Mouse (Mus musculus) heart, embryonic 13.5 days (tissue): ENCODE measurements at regions not wholly inside any gene's neighbourhood (a gene's known extent, or its start where the extent isn't known, plus 50 kb on each side); places are given as distances from the start of the nearest gene placed in this dataset.
A peak's percentile ranks its signal among the peaks of the same experiment; 100 is the strongest.

Experiments used
- ATAC-seq: fragments of 200-750 bp; cut with Nextera tagmentation; 2 replicates; pipeline ENCODE4 v1.8.0; 2017; ENCODE audit warnings: moderate TSS enrichment; ENCODE audit not compliant: insufficient number of reproducible peaks, low FRiP score, low TSS enrichment; ENCODE audit errors: extremely low read depth
- H3K27ac ChIP-seq: fragments of 300-500 bp; sonication (generic); replicated peaks from 2 replicates; pipeline ENCODE4 v1.5.1; 2015; ENCODE audit warnings: moderate library complexity, mild to moderate bottlenecking, inconsistent platforms
- H3K27me3 ChIP-seq: fragments of 300-500 bp; sonication (generic); replicated peaks from 2 replicates; pipeline ENCODE4 v1.6.1; 2015; ENCODE audit warnings: mild to moderate bottlenecking, inconsistent platforms
- H3K36me3 ChIP-seq: fragments of 300-500 bp; sonication (generic); 2 replicates; pipeline ENCODE4 v1.6.1; 2015; ENCODE audit warnings: mild to moderate bottlenecking, inconsistent platforms
- H3K4me1 ChIP-seq: fragments of 300-500 bp; sonication (generic); 2 replicates; pipeline ENCODE4 v1.6.1; 2015; ENCODE audit warnings: inconsistent platforms
- H3K4me2 ChIP-seq: fragments of 300-500 bp; sonication (generic); 2 replicates; pipeline ENCODE4 v1.6.1; 2015; ENCODE audit warnings: inconsistent platforms, mild to moderate bottlenecking, moderate library complexity
- H3K4me3 ChIP-seq: fragments of 300-500 bp; sonication (generic); 2 replicates; pipeline ENCODE4 v1.5.1; 2015; ENCODE audit warnings: moderate library complexity, mild to moderate bottlenecking, inconsistent platforms
- H3K9ac ChIP-seq: fragments of 300-500 bp; sonication (generic); 2 replicates; pipeline ENCODE4 v1.6.1; 2015; ENCODE audit warnings: inconsistent platforms, mild to moderate bottlenecking, moderate library complexity
- H3K9me3 ChIP-seq: fragments of 300-500 bp; sonication (generic); 2 replicates; pipeline ENCODE4 v1.6.1; 2016; ENCODE audit warnings: inconsistent platforms
- WGBS: fragments of 180-500 bp; shearing (Covaris S2); methylation state at CpG from one replicate; pipeline ENCODE4 v1.1.7; 2015; ENCODE audit warnings: mixed read lengths; 5-methylcytosine and 5-hydroxymethylcytosine counted together

- ATAC-seq: no peak
- no peaks in the 10 kb centered on the region for H3K27me3 ChIP-seq
- H3K4me1 ChIP-seq: peaks cover 6% of the 10 kb centered on the region
- no peak overlapping the region for H3K9ac ChIP-seq
- 73% methylated on average over 7 of the region's 7 CpGs for WGBS
- H3K36me3 ChIP-seq: no peaks in the 10 kb centered on the region
- no peak overlapping the region; the same call in 1 of the 2 replicates for H3K4me2 ChIP-seq
- H3K9me3 ChIP-seq: no peaks in the 10 kb centered on the region
- H3K4me3 ChIP-seq: no peak overlapping the region
- H3K27ac ChIP-seq: no peak overlapping the region
These were observed 402.2 kb downstream of the Efnb2 start for GRCm38 (mm10) chr8:8258855-8259254.

GRCm38 (mm10) chr8:8258231-8258638 is 402.8 kb downstream of the Efnb2 start:
- Histone ChIP-seq H3K9me3 (no peaks in the 10 kb centered on the region), H3K27me3 (no peaks in the 10 kb centered on the region), H3K27ac (no peak overlapping the region), H3K4me1 (peaks cover 6% of the 10 kb centered on the region), H3K36me3 (no peaks in the 10 kb centered on the region), H3K4me3 (no peak overlapping the region), H3K4me2 (peak overlapping the region; percentile 41), H3K9ac (no peak overlapping the region; the same call in 1 of the 2 replicates)
- 21% methylated on average over 9 of the region's 9 CpGs for WGBS
- no peak for ATAC-seq

- Histone ChIP-seq H3K4me1 (peaks cover 6% of the 10 kb centered on the region), H3K9me3 (no peaks in the 10 kb centered on the region), H3K36me3 (no peaks in the 10 kb centered on the region), H3K27ac (no peak overlapping the region), H3K9ac (no peak overlapping the region), H3K4me3 (no peak overlapping the region), H3K4me2 (no peak overlapping the region), H3K27me3 (no peaks in the 10 kb centered on the region)
- ATAC-seq: no peak
- 67% methylated on average over 1 of the region's 1 CpGs for WGBS
These were observed 404.7 kb downstream of the Efnb2 start for GRCm38 (mm10) chr8:8256327-8256726.

- no peak for ATAC-seq
- Histone ChIP-seq H3K27ac (no peak overlapping the region), H3K36me3 (no peaks in the 10 kb centered on the region), H3K9ac (no peak overlapping the region), H3K4me3 (no peak overlapping the region), H3K4me1 (peaks cover 6% of the 10 kb centered on the region), H3K9me3 (no peaks in the 10 kb centered on the region), H3K27me3 (no peaks in the 10 kb centered on the region), H3K4me2 (no peak overlapping the region)
- 76% methylated on average over 3 of the region's 3 CpGs for WGBS
These were observed 406.6 kb downstream of the Efnb2 start for GRCm38 (mm10) chr8:8254446-8254845.

GRCm38 (mm10) chr8:8244599-8244998 is 416.4 kb downstream of the Efnb2 start:
- Histone ChIP-seq H3K36me3 (no peaks in the 10 kb centered on the region), H3K9me3 (no peaks in the 10 kb centered on the region), H3K27me3 (no peaks in the 10 kb centered on the region), H3K27ac (no peak overlapping the region), H3K4me3 (no peak overlapping the region), H3K4me2 (no peak overlapping the region), H3K4me1 (peaks cover 24% of the 10 kb centered on the region), H3K9ac (no peak overlapping the region)
- 83% methylated on average over 1 of the region's 1 CpGs for WGBS
- no peak for ATAC-seq

- peak overlapping the region; percentile 61 for H3K27ac ChIP-seq
- no peak overlapping the region for H3K4me3 ChIP-seq
- no peaks in the 10 kb centered on the region for H3K27me3 ChIP-seq
- 0 out of 2 replicates have a peak, but pooled peaks have one; percentile 5 for ATAC-seq
- H3K4me2 ChIP-seq: no peak overlapping the region
- H3K9ac ChIP-seq: no peak overlapping the region
- no peaks in the 10 kb centered on the region for H3K36me3 ChIP-seq
- 17% methylated on average over 3 of the region's 3 CpGs for WGBS
- no peaks in the 10 kb centered on the region for H3K9me3 ChIP-seq
- H3K4me1 ChIP-seq: peaks cover 41% of the 10 kb centered on the region
These were observed 419.1 kb downstream of the Efnb2 start for GRCm38 (mm10) chr8:8241755-8242501.

- Histone ChIP-seq H3K9ac (no peak overlapping the region), H3K4me1 (peaks cover 41% of the 10 kb centered on the region), H3K27ac (peak overlapping the region; percentile 61; the same call in 1 of the 2 replicates), H3K4me3 (no peak overlapping the region), H3K27me3 (no peaks in the 10 kb centered on the region), H3K36me3 (no peaks in the 10 kb centered on the region), H3K9me3 (no peaks in the 10 kb centered on the region), H3K4me2 (no peak overlapping the region)
- 71% methylated on average over 9 of the region's 9 CpGs for WGBS
- no peak for ATAC-seq
These were observed 419.9 kb downstream of the Efnb2 start for GRCm38 (mm10) chr8:8241051-8241688.

- Histone ChIP-seq H3K4me3 (no peak overlapping the region), H3K9me3 (no peaks in the 10 kb centered on the region), H3K4me1 (peaks cover 41% of the 10 kb centered on the region), H3K27ac (no peak overlapping the region), H3K36me3 (no peaks in the 10 kb centered on the region), H3K9ac (no peak overlapping the region), H3K27me3 (no peaks in the 10 kb centered on the region), H3K4me2 (peak overlapping the region; percentile 37)
- ATAC-seq: no peak
- 54% methylated on average over 12 of the region's 12 CpGs for WGBS
These were observed 421.6 kb downstream of the Efnb2 start for GRCm38 (mm10) chr8:8239489-8239888.

- no peak overlapping the region for H3K27ac ChIP-seq
- no peak overlapping the region for H3K4me3 ChIP-seq
- no peaks in the 10 kb centered on the region for H3K27me3 ChIP-seq
- H3K9me3 ChIP-seq: no peaks in the 10 kb centered on the region
- no peak for ATAC-seq
- no peak overlapping the region for H3K4me2 ChIP-seq
- no peaks in the 10 kb centered on the region for H3K36me3 ChIP-seq
- peaks cover 41% of the 10 kb centered on the region for H3K4me1 ChIP-seq
- H3K9ac ChIP-seq: no peak overlapping the region
- 28% methylated on average over 6 of the region's 6 CpGs for WGBS
These were observed 423.0 kb downstream of the Efnb2 start for GRCm38 (mm10) chr8:8238051-8238450.

- Histone ChIP-seq H3K4me3 (no peak overlapping the region), H3K9me3 (no peaks in the 10 kb centered on the region), H3K27ac (no peak overlapping the region), H3K36me3 (no peaks in the 10 kb centered on the region), H3K27me3 (no peaks in the 10 kb centered on the region), H3K4me1 (peaks cover 14% of the 10 kb centered on the region), H3K9ac (no peak overlapping the region), H3K4me2 (no peak overlapping the region)
- no peak for ATAC-seq
- WGBS: 60% methylated on average over 3 of the region's 3 CpGs
These were observed 427.4 kb downstream of the Efnb2 start for GRCm38 (mm10) chr8:8233616-8234015.

- peaks cover 12% of the 10 kb centered on the region for H3K4me1 ChIP-seq
- WGBS: 81% methylated on average over 4 of the region's 4 CpGs
- H3K27ac ChIP-seq: no peak overlapping the region
- no peak overlapping the region for H3K9ac ChIP-seq
- no peaks in the 10 kb centered on the region for H3K36me3 ChIP-seq
- no peak overlapping the region for H3K4me3 ChIP-seq
- H3K27me3 ChIP-seq: no peaks in the 10 kb centered on the region
- H3K4me2 ChIP-seq: no peak overlapping the region
- no peak for ATAC-seq
- H3K9me3 ChIP-seq: no peaks in the 10 kb centered on the region
These were observed 427.9 kb downstream of the Efnb2 start for GRCm38 (mm10) chr8:8233156-8233555.
